Mouse (Mus musculus): ENCODE results near the gene Gprin2.

- TF ChIP-seq POLR2A (IDR thresholded peaks at IDR 0.05; ENCODE audit: insufficient read depth, low read length) = no peak
- no peak for TF ChIP-seq CTCF (IDR thresholded peaks at IDR 0.05; ENCODE audit: low read depth, low read length)
Observed at GRCm38 (mm10) chr14:34142316-34142715, 59.1 kb downstream of the Gprin2 start.
